Mouse (Mus musculus) adrenal gland, adult (tissue): ENCODE data around the gene Krt13.

ENCODE experiments used
- DNase-seq, 2 experiments: peaks; one replicate each; pipeline ENCODE4 v3.0.0; 2022 to 2023; ENCODE audit warnings: low spot score in 1 of 2; ENCODE audit not compliant: inconsistent age in 2 of 2

Krt13 gene

GRCm38 (mm10) chr11:100121466-100121865, at the start of gene Krt13:
Gene Krt13 (minus strand): TSS chr11:100121566.
- DNase-seq, result no peak

GRCm38 (mm10) chr11:100168765-100169762, 47.7 kb upstream of the Krt13 start:
- peak; percentile 49 to 88 for DNase-seq

GRCm38 (mm10) chr11:100168071-100168470, 46.7 kb upstream of the Krt13 start:
- no peak for DNase-seq

- no peak for DNase-seq
Measured at GRCm38 (mm10) chr11:100164392-100164791, 43.0 kb upstream of the Krt13 start.

GRCm38 (mm10) chr11:100157908-100158477, 36.6 kb upstream of the Krt13 start:
- DNase-seq, result no peak

GRCm38 (mm10) chr11:100157331-100157730, 36.0 kb upstream of the Krt13 start:
- no peak for DNase-seq

- DNase-seq, result no peak
Measured at GRCm38 (mm10) chr11:100155497-100156255, 34.3 kb upstream of the Krt13 start.

- DNase-seq, result no peak
Measured at GRCm38 (mm10) chr11:100148615-100149330, 27.4 kb upstream of the Krt13 start, which contains the start of gene Krt19. Gene Krt19 (minus strand): TSS chr11:100148665.

GRCm38 (mm10) chr11:100147566-100148353, 26.4 kb upstream of the Krt13 start:
- DNase-seq, result no peak

- no peak for DNase-seq
Measured at GRCm38 (mm10) chr11:100145858-100146560, 24.6 kb upstream of the Krt13 start.

GRCm38 (mm10) chr11:100145104-100145503, 23.7 kb upstream of the Krt13 start:
- DNase-seq, result no peak

- DNase-seq, result no peak
Measured at GRCm38 (mm10) chr11:100140966-100141365, 19.6 kb upstream of the Krt13 start.

- DNase-seq, result peak in 1 of 2 experiments; percentile 37
Measured at GRCm38 (mm10) chr11:100139391-100139790, 18.0 kb upstream of the Krt13 start.

GRCm38 (mm10) chr11:100138809-100139208, 17.4 kb upstream of the Krt13 start:
- DNase-seq, result no peak

- no peak for DNase-seq
Measured at GRCm38 (mm10) chr11:100137693-100138092, 16.3 kb upstream of the Krt13 start.

GRCm38 (mm10) chr11:100136559-100136958, 15.2 kb upstream of the Krt13 start:
- no peak for DNase-seq

GRCm38 (mm10) chr11:100135731-100136130, 14.4 kb upstream of the Krt13 start, which contains the start of gene Krt15:
Gene Krt15 (minus strand): TSS chr11:100135928.
- no peak for DNase-seq

- DNase-seq, result peak in 1 of 2 experiments; percentile 39
Measured at GRCm38 (mm10) chr11:100124901-100125300, 3.5 kb upstream of the Krt13 start.

GRCm38 (mm10) chr11:100120331-100120730, 1.0 kb downstream of the Krt13 start:
- DNase-seq, result no peak
